Mouse (Mus musculus) CH12.LX (cell line): ENCODE results near the gene Gm21762.
"Not testable (repeated sequence)": the region's sequence is repeated elsewhere in the genome, so short reads cannot be mapped to it uniquely, and the experiment has no call there.

ENCODE experiments used
- CHD1 ChIP-seq: IDR thresholded peaks from 2 replicates; pipeline ENCODE4 v1.6.1; 2012; ENCODE audit warnings: low read depth, low read length, improper control_type of control experiment, inconsistent platforms
- CHD2 ChIP-seq: IDR thresholded peaks from 2 replicates; pipeline ENCODE4 v1.6.1; 2011; ENCODE audit warnings: low read length, improper control_type of control experiment
- CTCF ChIP-seq, 2 experiments: IDR thresholded peaks in 1 of 2; conservative IDR thresholded peaks in 1 of 2; 2 replicates each; pipeline ENCODE4 v1.5.1; 2011 to 2012; ENCODE audit warnings: low read depth in 2 of 2, low read length in 2 of 2, improper control_type of control experiment in 1 of 2, inconsistent platforms in 1 of 2, mild to moderate bottlenecking in 1 of 2, moderate library complexity in 1 of 2
- E2F4 ChIP-seq: IDR thresholded peaks from 2 replicates; pipeline ENCODE4 v1.6.1; 2011; ENCODE audit warnings: low read depth, low read length, improper control_type of control experiment; ENCODE audit not compliant: insufficient replicate concordance
- GABPA ChIP-seq: IDR thresholded peaks from 2 replicates; pipeline ENCODE4 v1.6.1; 2012; ENCODE audit warnings: low read depth, low read length, improper control_type of control experiment, inconsistent platforms; ENCODE audit not compliant: insufficient replicate concordance
- MAFK ChIP-seq: IDR thresholded peaks from 2 replicates; pipeline ENCODE4 v1.6.1; 2011; ENCODE audit warnings: low read length, improper control_type of control experiment; ENCODE audit not compliant: insufficient replicate concordance
- MAZ ChIP-seq: IDR thresholded peaks from 2 replicates; pipeline ENCODE4 v1.6.1; 2012; ENCODE audit warnings: low read depth, mild to moderate bottlenecking, inconsistent platforms, low read length, improper control_type of control experiment, moderate library complexity
- POLR2A ChIP-seq: IDR thresholded peaks from 2 replicates; pipeline ENCODE4 v1.6.1; 2011; ENCODE audit warnings: low read depth, mild to moderate bottlenecking, improper control_type of control experiment, low read length
- RCOR1 ChIP-seq: conservative IDR thresholded peaks from 2 replicates; pipeline ENCODE4 v1.6.1; 2012; ENCODE audit warnings: low read depth, mild to moderate bottlenecking, inconsistent platforms, low read length, improper control_type of control experiment
- USF1 ChIP-seq: IDR thresholded peaks from 2 replicates; pipeline ENCODE4 v1.6.1; 2014; ENCODE audit warnings: low read depth, mild to moderate bottlenecking, inconsistent platforms, low read length, improper control_type of control experiment
- ZC3H11A ChIP-seq: IDR thresholded peaks from 2 replicates; pipeline ENCODE4 v1.6.1; 2012; ENCODE audit warnings: low read depth, mild to moderate bottlenecking, inconsistent platforms, low read length, improper control_type of control experiment

DNA sequence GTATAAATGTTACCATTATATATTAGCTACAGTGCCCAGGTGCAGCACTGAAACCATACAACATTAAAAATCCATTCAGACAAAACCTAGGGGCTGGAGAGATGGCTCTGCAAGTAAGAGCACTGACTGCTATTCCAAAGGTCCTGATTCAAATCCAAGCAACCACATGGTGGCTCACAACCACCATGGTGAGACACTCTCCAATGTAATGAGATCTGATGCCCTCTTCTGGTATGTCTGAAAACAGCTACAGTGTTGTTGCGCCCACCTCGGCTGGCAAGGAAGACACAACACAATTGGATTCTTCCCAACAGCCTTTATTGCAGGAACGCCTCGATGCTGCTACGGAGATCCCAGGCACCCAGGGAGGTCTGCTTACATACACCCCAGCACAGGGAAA lies 5.2 kb upstream of the Gm21762 start:
- TF ChIP-seq CTCF (conservative IDR thresholded peaks at IDR 0.05 in 1 of 2, IDR thresholded peaks at IDR 0.05 in 1 of 2; ENCODE audit: low read depth in 2 of 2, low read length in 2 of 2) = peak in 1 of 2 experiments; percentile 69; a peak in 2 of 4 replicates
- TF ChIP-seq POLR2A, RCOR1, USF1, CHD1, ZC3H11A, MAZ, E2F4, GABPA, MAFK, CHD2: not testable (repeated sequence)
